Mouse (Mus musculus) kidney, adult 2 months (tissue): ENCODE results near the gene Wdr35. TPM values are rescaled to one million over a fixed set of nuclear protein-coding genes. Genes with fewer than 3 reads are reported as not detected.
"Not testable (repeated sequence)": the region's sequence is repeated elsewhere in the genome, so short reads cannot be mapped to it uniquely, and the experiment has no call there.

Experiments
- DNase-seq: peaks from one replicate; pipeline ENCODE4 v3.0.0; 2021
- H3K27ac ChIP-seq: fragments of 200-500 bp; 2 replicates; pipeline ENCODE4 v1.5.1; 2012; ENCODE audit warnings: low read depth, low read length, control low read depth, inconsistent platforms; ENCODE audit not compliant: insufficient read depth
- H3K27me3 ChIP-seq: fragments of 200-500 bp; replicated peaks from 2 replicates; pipeline ENCODE4 v1.6.1; 2012; ENCODE audit warnings: mild to moderate bottlenecking, moderate library complexity, low read length, inconsistent platforms; ENCODE audit not compliant: control insufficient read depth, insufficient read depth
- H3K36me3 ChIP-seq: fragments of 200-500 bp; 2 replicates; pipeline ENCODE4 v1.6.1; 2012; ENCODE audit warnings: mild to moderate bottlenecking, moderate library complexity, low read length, inconsistent platforms; ENCODE audit not compliant: control insufficient read depth, insufficient read depth
- H3K4me1 ChIP-seq: fragments of 200-500 bp; 2 replicates; pipeline ENCODE4 v1.6.1; 2011; ENCODE audit warnings: low read length; ENCODE audit not compliant: control insufficient read depth, insufficient read depth
- H3K4me3 ChIP-seq: fragments of 200-500 bp; 2 replicates; pipeline ENCODE4 v1.5.1; 2011; ENCODE audit warnings: mild to moderate bottlenecking, low read depth, low read length, control low read depth; ENCODE audit not compliant: insufficient read depth
- CTCF ChIP-seq: fragments of 200-500 bp; conservative IDR thresholded peaks from 2 replicates; pipeline ENCODE4 v1.5.1; 2011; ENCODE audit warnings: low read depth, mild to moderate bottlenecking, control low read depth, low read length, moderate library complexity, mixed read lengths; ENCODE audit not compliant: insufficient read depth, insufficient read length
- POLR2A ChIP-seq: fragments of 200-500 bp; IDR thresholded peaks from one replicate; pipeline ENCODE4 v1.6.1; 2011; ENCODE audit warnings: low read depth, low read length, control low read depth
- WGBS: fragments of 180-500 bp; shearing (Covaris S2); methylation state at CpG from one replicate; pipeline ENCODE4 v1.1.7; 2018; 5-methylcytosine and 5-hydroxymethylcytosine counted together
- polyA plus RNA-seq: library from polyadenylated mRNA; depleted of rRNA; stranded (reverse); fragments of >200 nt; gene quantifications from 2 replicates; pipeline ENCODE4 v1.2.3, GENCODE M21; 2012

Gene Wdr35
- polyA plus RNA-seq, 1 experiment, result 6.0 TPM

GRCm38 (mm10) chr12:9024736-9025135 lies 51.0 kb downstream of the Wdr35 start:
- no peak overlapping the region for H3K27ac ChIP-seq
- TF ChIP-seq POLR2A (no peak), CTCF (no peak)

GRCm38 (mm10) chr12:9026843-9027242 lies 53.2 kb downstream of the Wdr35 start:
- Histone ChIP-seq H3K4me3 (no peak overlapping the region), H3K4me1 (no peaks in the 10 kb centered on the region), H3K27me3 (no peaks in the 10 kb centered on the region), H3K27ac (no peak overlapping the region), H3K36me3 (no peaks in the 10 kb centered on the region)
- TF ChIP-seq CTCF, result no peak
- no peak for TF ChIP-seq POLR2A
- no peak for DNase-seq

More at GRCm38 (mm10) chr12:9024736-9025135, 51.0 kb downstream of the Wdr35 start:
- no peak for DNase-seq
- Histone ChIP-seq H3K36me3 (no peaks in the 10 kb centered on the region), H3K4me3 (no peak overlapping the region), H3K27me3 (no peaks in the 10 kb centered on the region), H3K4me1 (no peaks in the 10 kb centered on the region)
- WGBS, result 89% methylated on average over 13 of the region's 13 CpGs

GRCm38 (mm10) chr12:9028816-9029215 lies 55.1 kb downstream of the Wdr35 start:
- DNase-seq, H3K4me3 ChIP-seq, H3K27ac ChIP-seq, H3K36me3 ChIP-seq, H3K27me3 ChIP-seq, H3K4me1 ChIP-seq: not testable (repeated sequence)
- WGBS, result 98% methylated on average over 7 of the region's 7 CpGs

GRCm38 (mm10) chr12:9029506-9029887 lies 55.8 kb downstream of the Wdr35 start:
- H3K27me3 ChIP-seq, result no peaks in the 10 kb centered on the region
- DNase-seq, result no peak
- no peak overlapping the region for H3K27ac ChIP-seq
- WGBS, result 31% methylated on average over 4 of the region's 4 CpGs
- H3K4me1 ChIP-seq, result no peaks in the 10 kb centered on the region
- no peaks in the 10 kb centered on the region for H3K36me3 ChIP-seq
- TF ChIP-seq POLR2A (no peak), CTCF (no peak)
- no peak overlapping the region for H3K4me3 ChIP-seq

- Histone ChIP-seq H3K4me1 (no peaks in the 10 kb centered on the region), H3K4me3 (peak within 1 kb of the TSS; percentile 77), H3K36me3 (no peaks in the 10 kb centered on the region), H3K27ac (peak within 1 kb of the TSS; percentile 99), H3K27me3 (no peaks in the 10 kb centered on the region)
- DNase-seq, result peak; percentile 98
- WGBS, result under 1% methylated on average over 69 of the region's 69 CpGs
- TF ChIP-seq POLR2A (peak; percentile 60), CTCF (no peak)
Measured at GRCm38 (mm10) chr12:9029888-9030723, 56.4 kb downstream of the Wdr35 start, which contains the start of gene Ttc32. Gene Ttc32, plus strand, starts transcription at chr12:9029997.

GRCm38 (mm10) chr12:9031166-9031565 lies 57.5 kb downstream of the Wdr35 start:
- peak overlapping the region; percentile 77 for H3K4me3 ChIP-seq
- TF ChIP-seq POLR2A, result no peak
- no peak for TF ChIP-seq CTCF
- 39% methylated on average over 8 of the region's 8 CpGs for WGBS
- H3K27ac ChIP-seq, result no peak overlapping the region
- no peaks in the 10 kb centered on the region for H3K4me1 ChIP-seq
- no peaks in the 10 kb centered on the region for H3K27me3 ChIP-seq
- H3K36me3 ChIP-seq, result no peaks in the 10 kb centered on the region
- no peak for DNase-seq

- no peak for DNase-seq
- H3K4me1 ChIP-seq, result no peaks in the 10 kb centered on the region
- H3K27ac ChIP-seq, result no peak overlapping the region
- no peak for TF ChIP-seq CTCF
- TF ChIP-seq POLR2A, result no peak
- H3K27me3 ChIP-seq, result no peaks in the 10 kb centered on the region
- H3K4me3 ChIP-seq, result no peak overlapping the region
- H3K36me3 ChIP-seq, result no peaks in the 10 kb centered on the region
Measured at GRCm38 (mm10) chr12:9033140-9033539, 59.4 kb downstream of the Wdr35 start.
